Mouse (Mus musculus): ENCODE measurements around the gene Sap18. TPM values are rescaled to one million over a fixed set of nuclear protein-coding genes. Genes with fewer than 3 reads are reported as not detected.
"Not testable (repeated sequence)": the region's sequence is repeated elsewhere in the genome, so short reads cannot be mapped to it uniquely, and the experiment has no call there.

The Sap18 gene
- polyA plus RNA-seq, 2 experiments: 6.0 to 18.0 TPM

DNA sequence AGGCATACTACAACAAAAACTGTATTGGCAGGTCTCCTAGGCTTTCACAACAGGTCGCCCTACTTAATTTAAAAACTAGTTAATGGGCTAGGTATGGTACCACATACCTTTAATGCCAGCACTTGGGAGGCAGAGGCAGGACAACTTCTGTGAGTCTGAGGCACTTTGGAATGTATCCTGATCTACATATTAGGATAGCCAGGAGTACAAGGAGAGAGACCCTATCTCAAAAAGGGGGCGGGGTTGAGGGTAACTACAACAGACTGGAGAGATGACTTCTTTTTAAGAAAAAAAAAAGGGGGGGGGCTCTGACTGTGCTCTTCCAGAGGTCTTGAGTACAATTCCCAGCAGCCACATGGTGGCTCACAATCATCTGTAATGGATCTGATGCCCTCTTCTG is 50.7 kb downstream of the Sap18 start:
- ATAC-seq (ENCODE audit: insufficient read depth): no peak
- Histone ChIP-seq H3K4me2 (ENCODE audit: low read depth) (no peak overlapping the region), H3K27me3 (ENCODE audit: control insufficient read depth, insufficient read depth, low read length) (no peaks in the 10 kb centered on the region), H3K9me3 (ENCODE audit: control insufficient read depth, low read length) (no peaks in the 10 kb centered on the region), H3K9ac (replicated peaks) (no peak overlapping the region), H3K4me1 (replicated peaks; ENCODE audit: control insufficient read depth in 2 of 2, insufficient read depth in 2 of 2, low read length in 1 of 2) (peaks cover 0 to 6% of the 10 kb centered on the region in 2 experiments; a peak in 3 of 4 replicates), H3K36me3 (replicated peaks; ENCODE audit: control insufficient read depth, insufficient read depth, low read depth) (no peaks in the 10 kb centered on the region), H3K4me3 (ENCODE audit: insufficient read depth in 1 of 2, low read depth in 2 of 2, low read length in 2 of 2) (no peak overlapping the region), H3K27ac (no peak overlapping the region)
- no peak for DNase-seq (ENCODE audit: low read depth in 3 of 3, low spot score in 3 of 3)
- TF ChIP-seq EP300 (IDR thresholded peaks at IDR 0.05; ENCODE audit: low read depth): no peak
- no peak for TF ChIP-seq CTCF (IDR thresholded peaks at IDR 0.05; ENCODE audit: low read depth)
- 83% methylated on average over 2 of the region's 2 CpGs for WGBS (ENCODE audit: insufficient replicate concordance)

DNA sequence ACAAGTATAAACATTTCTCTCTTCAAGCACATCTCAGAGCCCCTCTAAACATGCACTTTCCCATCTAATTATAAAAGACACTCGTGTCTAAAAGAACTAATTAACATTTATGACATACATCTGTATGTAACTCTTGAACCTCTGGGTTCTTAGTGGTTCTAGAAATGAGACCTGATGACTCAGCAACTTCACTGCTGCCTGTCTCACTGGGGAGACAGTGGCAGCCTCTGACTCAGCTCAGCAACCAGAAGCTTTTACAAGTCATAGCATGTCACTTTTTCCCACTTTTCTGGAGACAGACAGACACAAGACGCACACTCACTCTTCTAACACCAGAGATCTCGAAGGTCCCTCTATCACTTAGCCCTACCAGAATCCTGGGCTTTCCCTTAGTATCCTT is 52.4 kb downstream of the Sap18 start:
- no peak for ATAC-seq (ENCODE audit: insufficient read depth)

GRCm38 (mm10) chr14:57852961-57853360 is 55.0 kb downstream of the Sap18 start:
- Histone ChIP-seq H3K4me2 (ENCODE audit: low read depth) (no peak overlapping the region), H3K27ac (no peak overlapping the region), H3K27me3 (ENCODE audit: control insufficient read depth, insufficient read depth, low read length) (no peaks in the 10 kb centered on the region), H3K9me3 (ENCODE audit: control insufficient read depth, low read length) (no peaks in the 10 kb centered on the region), H3K36me3 (replicated peaks; ENCODE audit: control insufficient read depth, insufficient read depth, low read depth) (no peaks in the 10 kb centered on the region), H3K4me1 (replicated peaks; ENCODE audit: control insufficient read depth in 2 of 2, insufficient read depth in 2 of 2, low read length in 1 of 2) (no peaks in the 10 kb centered on the region; a peak in 1 of 4 replicates), H3K9ac (replicated peaks) (no peak overlapping the region), H3K4me3 (ENCODE audit: insufficient read depth in 1 of 2, low read depth in 2 of 2, low read length in 2 of 2) (no peak overlapping the region)
- no peak for TF ChIP-seq CTCF (IDR thresholded peaks at IDR 0.05; ENCODE audit: low read depth)
- TF ChIP-seq EP300 (IDR thresholded peaks at IDR 0.05; ENCODE audit: low read depth): no peak
- WGBS (ENCODE audit: insufficient replicate concordance): 68% methylated on average over 2 of the region's 2 CpGs
- DNase-seq (ENCODE audit: low read depth in 3 of 3, low spot score in 3 of 3): no peak
- no peak for ATAC-seq (ENCODE audit: insufficient read depth)

More for the DNA sequence above, 52.4 kb downstream of the Sap18 start:
- Histone ChIP-seq H3K27me3 (ENCODE audit: control insufficient read depth, insufficient read depth, low read length) (no peaks in the 10 kb centered on the region), H3K27ac (no peak overlapping the region), H3K4me3 (ENCODE audit: insufficient read depth in 1 of 2, low read depth in 2 of 2, low read length in 2 of 2) (no peak overlapping the region), H3K9ac (replicated peaks) (no peak overlapping the region), H3K36me3 (replicated peaks; ENCODE audit: control insufficient read depth, insufficient read depth, low read depth) (no peaks in the 10 kb centered on the region), H3K9me3 (ENCODE audit: control insufficient read depth, low read length) (no peaks in the 10 kb centered on the region), H3K4me2 (ENCODE audit: low read depth) (no peak overlapping the region), H3K4me1 (replicated peaks; ENCODE audit: control insufficient read depth in 2 of 2, insufficient read depth in 2 of 2, low read length in 1 of 2) (no peaks in the 10 kb centered on the region; a peak in 1 of 4 replicates)
- TF ChIP-seq CTCF (IDR thresholded peaks at IDR 0.05; ENCODE audit: low read depth): no peak
- no peak for TF ChIP-seq EP300 (IDR thresholded peaks at IDR 0.05; ENCODE audit: low read depth)
- 60% methylated on average over 3 of the region's 3 CpGs for WGBS (ENCODE audit: insufficient replicate concordance)
- peak in 1 of 3 experiments; percentile 29 for DNase-seq (ENCODE audit: low read depth in 3 of 3, low spot score in 3 of 3)

- not testable (repeated sequence) for H3K4me3 ChIP-seq (ENCODE audit: insufficient read depth in 1 of 2, low read depth in 2 of 2, low read length in 2 of 2); DNase-seq (ENCODE audit: low read depth in 3 of 3, low spot score in 3 of 3); ATAC-seq (ENCODE audit: insufficient read depth); H3K27me3 ChIP-seq (ENCODE audit: control insufficient read depth, insufficient read depth, low read length); H3K9me3 ChIP-seq (ENCODE audit: control insufficient read depth, low read length); H3K27ac ChIP-seq; H3K4me1 ChIP-seq (replicated peaks; ENCODE audit: control insufficient read depth in 2 of 2, insufficient read depth in 2 of 2, low read length in 1 of 2); H3K4me2 ChIP-seq (ENCODE audit: low read depth); H3K36me3 ChIP-seq (replicated peaks; ENCODE audit: control insufficient read depth, insufficient read depth, low read depth); H3K9ac ChIP-seq (replicated peaks)
- peak; percentile 22; the same call in 1 of the 2 replicates for TF ChIP-seq CTCF (IDR thresholded peaks at IDR 0.05; ENCODE audit: low read depth)
Observed at GRCm38 (mm10) chr14:57856037-57856436, 58.1 kb downstream of the Sap18 start.

Small RNA genes lying within 50 kb of the gene (microRNA-seq; reads per million reads assigned to microRNA genes)
- gene Mir3077: not detected

Other genes with a start within 250 kb of the Sap18 start
- gene Eef1akmt1, start 226.6 kb upstream of the Sap18 start, polyA plus RNA-seq (2012; rRNA removed): 11.4 and 14.0 TPM in 2 replicates
- 41.8 and 43.5 TPM in 2 replicates for gene Eef1akmt1, start 226.6 kb upstream of the Sap18 start, polyA plus RNA-seq (2014; fragmentation: Nextera tagmentation; extraction: Ambion mirVana)
- gene Xpo4, start 132.8 kb upstream of the Sap18 start, polyA plus RNA-seq (2012; rRNA removed): 5.1 and 6.8 TPM in 2 replicates
- 14.5 and 17.5 TPM in 2 replicates for gene Xpo4, start 132.8 kb upstream of the Sap18 start, polyA plus RNA-seq (2014; fragmentation: Nextera tagmentation; extraction: Ambion mirVana)
- gene Gm49361, start 52.1 kb upstream of the Sap18 start, polyA plus RNA-seq (2012; rRNA removed): not detected in 2 replicates
- gene Gm49361, start 52.1 kb upstream of the Sap18 start, polyA plus RNA-seq (2014; fragmentation: Nextera tagmentation; extraction: Ambion mirVana): not detected in 2 replicates
- 2.6 and 3.2 TPM in 2 replicates for gene Lats2, start 39.8 kb upstream of the Sap18 start, polyA plus RNA-seq (2012; rRNA removed)
- gene Lats2, start 39.8 kb upstream of the Sap18 start, polyA plus RNA-seq (2014; fragmentation: Nextera tagmentation; extraction: Ambion mirVana): 3.9 and 4.1 TPM in 2 replicates
- gene Ska3, start 28.0 kb downstream of the Sap18 start, polyA plus RNA-seq (2012; rRNA removed): 4.7 and 8.1 TPM in 2 replicates
- gene Ska3, start 28.0 kb downstream of the Sap18 start, polyA plus RNA-seq (2014; fragmentation: Nextera tagmentation; extraction: Ambion mirVana): 9.6 and 10.4 TPM in 2 replicates
- 23.6 and 48.3 TPM in 2 replicates for gene Mrpl57, start 28.1 kb downstream of the Sap18 start, polyA plus RNA-seq (2012; rRNA removed)
- gene Mrpl57, start 28.1 kb downstream of the Sap18 start, polyA plus RNA-seq (2014; fragmentation: Nextera tagmentation; extraction: Ambion mirVana): 149 and 161 TPM in 2 replicates
- 1.9 and 3.4 TPM in 2 replicates for gene Zdhhc20, start 92.1 kb downstream of the Sap18 start, polyA plus RNA-seq (2012; rRNA removed)
- 6.6 and 7.6 TPM in 2 replicates for gene Zdhhc20, start 92.1 kb downstream of the Sap18 start, polyA plus RNA-seq (2014; fragmentation: Nextera tagmentation; extraction: Ambion mirVana)
- 9.0 and 13.6 TPM in 2 replicates for gene Micu2, start 201.1 kb downstream of the Sap18 start, polyA plus RNA-seq (2012; rRNA removed)
- 25.6 and 30.9 TPM in 2 replicates for gene Micu2, start 201.1 kb downstream of the Sap18 start, polyA plus RNA-seq (2014; fragmentation: Nextera tagmentation; extraction: Ambion mirVana)